In genomic region chr5:30155821-30156629, GRCm38 (mm10) we compare ENCODE assay signal across 1 mouse cellular context.
TF ChIP-seq lines count a peak whose summit lies in the region.

No protein-coding gene starts in this region.

TF ChIP-seq in MEL, 35 proteins besides CTCF, POLR2A, EP300 and RAD21:
- no peak for TF ChIP-seq MEF2A (IDR thresholded peaks at IDR 0.05; ENCODE audit: extremely low read depth, insufficient replicate concordance, low read depth, low read length, poor library complexity, severe bottlenecking)
- TF ChIP-seq E2F4 (IDR thresholded peaks at IDR 0.05; ENCODE audit: borderline replicate concordance, low read depth, low read length): 0 out of 2 replicates have a peak, but pooled peaks have one; percentile 6
- TF ChIP-seq SIN3A (IDR thresholded peaks at IDR 0.05; ENCODE audit: low read length): peak; percentile 87
- TF ChIP-seq TAL1 (IDR thresholded peaks at IDR 0.05; ENCODE audit: low read length): no peak
- TF ChIP-seq ZKSCAN1 (IDR thresholded peaks at IDR 0.05; ENCODE audit: low read depth, low read length): no peak
- TF ChIP-seq MAFK (IDR thresholded peaks at IDR 0.05; ENCODE audit: borderline replicate concordance, low read depth, low read length): no peak
- no peak for TF ChIP-seq MYB (IDR thresholded peaks at IDR 0.05; ENCODE audit: low read depth, low read length)
- TF ChIP-seq MAX (IDR thresholded peaks at IDR 0.05; ENCODE audit: low read length): no peak; the same call in 1 of the 2 replicates
- no peak for TF ChIP-seq ZC3H11A (IDR thresholded peaks at IDR 0.05; ENCODE audit: low read depth, low read length)
- no peak for TF ChIP-seq POLR2AphosphoS2 (IDR thresholded peaks at IDR 0.05; ENCODE audit: low read length)
- no peak for TF ChIP-seq RCOR1 (IDR thresholded peaks at IDR 0.05; ENCODE audit: low read depth, low read length)
- no peak for TF ChIP-seq GABPA (IDR thresholded peaks at IDR 0.05; ENCODE audit: low read depth, low read length)
- no peak for TF ChIP-seq POLR2AphosphoS5 (IDR thresholded peaks at IDR 0.05; ENCODE audit: borderline replicate concordance, low read depth, low read length)
- TF ChIP-seq ZNF384 (IDR thresholded peaks at IDR 0.05; ENCODE audit: low read depth, low read length): no peak
- no peak for TF ChIP-seq JUND (IDR thresholded peaks at IDR 0.05; ENCODE audit: low read depth, low read length)
- no peak for TF ChIP-seq MAZ (IDR thresholded peaks at IDR 0.05; ENCODE audit: low read depth, low read length)
- no peak for TF ChIP-seq GATA1 (IDR thresholded peaks at IDR 0.05; ENCODE audit: low read depth, low read length)
- no peak for TF ChIP-seq USF2 (IDR thresholded peaks at IDR 0.05; ENCODE audit: borderline replicate concordance in 1 of 2, insufficient read depth in 1 of 2, low read depth in 1 of 2, low read length in 2 of 2)
- no peak for TF ChIP-seq KAT2A (conservative IDR thresholded peaks at IDR 0.05; ENCODE audit: low read depth, low read length)
- 0 out of 2 replicates have a peak, but pooled peaks have one; percentile 49 for TF ChIP-seq MYC (IDR thresholded peaks at IDR 0.05; ENCODE audit: low read depth, low read length)
- TF ChIP-seq NRF1 (IDR thresholded peaks at IDR 0.05; ENCODE audit: insufficient read depth, low read depth, low read length, poor library complexity, severe bottlenecking): peak; percentile 40; the same call in 1 of the 2 replicates
- TF ChIP-seq MXI1 (IDR thresholded peaks at IDR 0.05; ENCODE audit: low read depth, low read length): peak; percentile 76
- no peak for TF ChIP-seq CHD2 (IDR thresholded peaks at IDR 0.05; ENCODE audit: low read length)
- TF ChIP-seq ZMIZ1 (IDR thresholded peaks at IDR 0.05; ENCODE audit: low read depth, low read length): no peak; the same call in 1 of the 2 replicates
- TF ChIP-seq BHLHE40 (IDR thresholded peaks at IDR 0.05; ENCODE audit: borderline replicate concordance, low read depth, low read length): no peak
- TF ChIP-seq HCFC1 (IDR thresholded peaks at IDR 0.05; ENCODE audit: low read depth, low read length): peak; percentile 16; the same call in 1 of the 2 replicates
- no peak for TF ChIP-seq TCF12 (IDR thresholded peaks at IDR 0.05; ENCODE audit: low read depth, low read length)
- TF ChIP-seq ELF1 (IDR thresholded peaks at IDR 0.05; ENCODE audit: low read depth, low read length): 0 out of 2 replicates have a peak, but pooled peaks have one; percentile 19
- TF ChIP-seq TBP (IDR thresholded peaks at IDR 0.05; ENCODE audit: low read depth, low read length): peak; percentile 44; the same call in 1 of the 2 replicates
- TF ChIP-seq ETS1 (IDR thresholded peaks at IDR 0.05; ENCODE audit: low read depth, low read length): no peak
- no peak for TF ChIP-seq UBTF (IDR thresholded peaks at IDR 0.05; ENCODE audit: borderline replicate concordance, insufficient read depth, low read depth, low read length)
- TF ChIP-seq NELFE (IDR thresholded peaks at IDR 0.05; ENCODE audit: low read depth, low read length): no peak
- TF ChIP-seq CHD1 (IDR thresholded peaks at IDR 0.05; ENCODE audit: low read depth, low read length): peak; percentile 97
- no peak for TF ChIP-seq SMC3 (IDR thresholded peaks at IDR 0.05; ENCODE audit: low read depth, low read length)
- no peak for TF ChIP-seq USF1 (IDR thresholded peaks at IDR 0.05; ENCODE audit: low read depth, low read length)
